Mouse (Mus musculus): ENCODE data around the gene Fth1.
"Not testable (repeated sequence)": the region's sequence is repeated elsewhere in the genome, so short reads cannot be mapped to it uniquely, and the experiment has no call there.

The Fth1 gene

DNA sequence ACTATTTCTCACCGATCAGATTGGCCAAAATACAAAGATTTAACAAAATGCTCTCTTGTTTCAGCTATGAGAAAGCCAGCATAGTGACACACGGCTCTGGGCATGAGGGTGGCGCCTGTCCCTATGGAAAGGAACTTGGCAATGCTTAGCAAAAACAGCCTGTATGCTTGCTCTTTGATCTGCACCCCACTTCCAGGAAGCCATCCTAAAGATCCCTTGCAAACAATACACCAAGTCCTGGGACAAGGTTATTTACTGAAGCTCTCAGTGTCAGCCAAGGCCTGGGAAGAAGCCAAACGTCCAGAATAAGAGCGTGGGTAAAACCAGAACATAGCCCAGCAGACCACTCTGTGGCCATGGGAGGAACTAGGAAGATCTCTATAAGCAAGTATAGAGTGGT is 19.6 kb upstream of the Fth1 start:
- no peak for DNase-seq (ENCODE audit: low spot score in 2 of 2)

DNA sequence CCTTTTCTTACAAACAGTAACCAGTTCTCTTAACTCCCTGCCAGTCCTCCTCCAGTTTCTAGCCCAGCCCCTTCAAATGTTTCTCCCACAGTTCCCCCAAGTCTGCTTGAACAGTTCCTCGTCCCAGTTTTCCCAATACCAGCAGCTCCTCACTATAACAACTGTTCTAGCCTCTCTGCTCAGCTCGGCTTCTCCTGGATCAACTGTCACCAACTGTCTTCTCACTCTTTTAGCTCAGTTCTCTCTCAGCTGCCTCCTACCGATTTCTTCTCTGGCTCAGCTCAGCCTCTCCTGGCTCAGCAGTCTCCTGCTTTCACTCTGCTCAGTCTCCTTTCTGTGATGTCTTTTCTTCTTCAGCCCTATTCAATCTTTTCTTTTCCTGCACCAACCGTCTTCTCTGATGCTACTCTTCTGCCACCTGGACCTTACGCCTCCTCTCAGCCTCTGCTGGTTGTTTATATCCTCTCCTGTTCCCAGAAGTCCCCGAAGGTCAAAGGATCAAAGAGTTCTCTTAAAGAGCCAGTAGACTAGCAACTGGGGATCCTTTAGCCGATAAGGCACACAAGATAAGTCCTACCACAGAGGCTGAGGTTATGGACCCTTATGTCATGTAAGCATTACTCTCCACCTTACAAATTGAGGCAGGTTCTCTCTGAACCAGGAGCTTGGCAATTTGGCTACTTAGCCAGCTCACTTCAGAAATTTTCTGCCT is 16.0 kb upstream of the Fth1 start:
- DNase-seq (ENCODE audit: low spot score in 2 of 2), result no peak

DNA sequence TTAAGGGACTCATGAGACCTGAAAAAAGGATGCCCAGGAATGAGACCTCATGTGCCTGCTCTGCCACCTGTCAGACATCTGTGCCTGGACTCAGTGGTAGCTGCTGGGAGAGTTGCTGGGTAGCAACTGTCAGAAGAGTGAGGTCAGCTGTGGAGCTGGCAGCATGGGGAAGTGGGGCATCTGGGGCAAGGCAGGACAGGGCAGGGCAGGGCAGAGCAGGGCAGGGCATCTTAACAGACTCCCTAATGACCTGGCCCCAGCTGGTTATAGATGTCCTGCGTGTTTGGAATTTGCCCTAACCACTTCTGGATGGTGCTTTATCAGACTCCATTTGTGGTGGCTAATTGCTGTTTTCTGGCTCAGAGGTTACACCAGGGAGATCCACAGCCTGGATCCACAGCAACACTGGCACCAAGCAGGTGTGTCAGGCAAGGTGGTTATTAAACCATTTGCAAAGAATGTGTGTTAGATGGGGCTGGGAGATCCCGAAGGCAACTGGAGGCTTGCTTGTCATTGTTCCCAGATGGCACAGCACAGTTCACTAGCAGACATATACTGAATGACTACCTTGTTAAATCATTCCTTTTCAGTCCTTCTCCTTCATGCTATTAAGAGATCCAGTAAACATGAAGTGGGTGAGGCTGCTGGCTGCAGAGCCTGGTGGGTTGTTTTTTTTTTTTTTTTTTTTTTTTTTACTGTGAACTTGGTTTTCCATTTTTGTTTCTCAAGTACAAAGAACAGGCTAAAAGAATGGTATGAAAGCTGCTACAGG is 14.1 kb upstream of the Fth1 start:
- no peak for DNase-seq (ENCODE audit: low spot score in 2 of 2)

DNA sequence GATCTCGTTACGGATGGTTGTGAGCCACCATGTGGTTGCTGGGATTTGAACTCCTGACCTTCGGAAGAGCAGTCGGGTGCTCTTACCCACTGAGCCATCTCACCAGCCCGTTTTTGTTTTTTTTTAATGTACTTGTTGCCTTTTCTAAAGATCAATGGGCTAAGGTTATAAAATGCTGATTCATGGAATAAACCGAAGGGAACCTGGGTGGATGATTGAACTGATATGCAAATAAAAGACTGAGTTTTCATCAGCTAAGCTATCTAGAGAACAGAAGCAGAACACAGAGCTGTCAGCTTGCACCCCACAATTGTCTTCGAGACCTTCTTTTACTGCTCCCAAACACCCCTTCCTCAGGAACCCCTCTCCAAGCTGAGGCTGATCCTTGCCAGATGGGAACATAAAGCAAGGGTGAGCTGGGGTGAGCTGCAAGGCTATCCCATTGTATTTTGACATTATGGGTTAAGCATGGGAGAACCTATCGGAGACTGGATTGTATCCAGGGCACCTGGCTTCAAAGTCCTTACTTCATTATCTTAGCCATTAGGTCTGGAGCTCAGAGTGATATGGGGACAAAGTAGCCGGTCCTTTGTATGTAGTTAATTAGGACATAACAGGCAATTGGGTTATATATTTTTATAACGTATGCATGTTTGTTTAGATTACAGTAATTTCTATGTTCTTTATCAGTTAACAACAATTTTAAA is 12.2 kb upstream of the Fth1 start:
- DNase-seq (ENCODE audit: low spot score in 2 of 2), result no peak

DNA sequence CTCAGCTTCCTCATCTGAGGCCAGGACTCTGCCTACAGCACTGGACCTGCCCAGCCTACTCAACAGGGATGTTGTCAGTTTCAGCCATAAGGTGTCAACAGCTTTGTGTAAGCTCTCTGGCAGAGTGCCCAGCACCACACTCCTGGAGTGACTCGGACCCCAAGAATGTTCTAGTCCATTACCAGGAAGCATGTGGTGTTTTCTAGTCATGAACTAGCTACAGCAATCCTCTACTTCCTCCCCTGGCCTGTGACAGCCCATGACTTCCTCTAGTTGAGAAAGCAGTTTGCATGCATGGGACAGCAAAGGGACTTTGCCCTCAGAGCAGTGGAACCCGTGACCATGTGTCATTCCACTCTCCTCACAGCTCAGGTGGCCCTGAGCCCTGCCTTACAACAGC is 5.5 kb upstream of the Fth1 start:
- DNase-seq (ENCODE audit: low spot score in 2 of 2), result not testable (repeated sequence)

DNA sequence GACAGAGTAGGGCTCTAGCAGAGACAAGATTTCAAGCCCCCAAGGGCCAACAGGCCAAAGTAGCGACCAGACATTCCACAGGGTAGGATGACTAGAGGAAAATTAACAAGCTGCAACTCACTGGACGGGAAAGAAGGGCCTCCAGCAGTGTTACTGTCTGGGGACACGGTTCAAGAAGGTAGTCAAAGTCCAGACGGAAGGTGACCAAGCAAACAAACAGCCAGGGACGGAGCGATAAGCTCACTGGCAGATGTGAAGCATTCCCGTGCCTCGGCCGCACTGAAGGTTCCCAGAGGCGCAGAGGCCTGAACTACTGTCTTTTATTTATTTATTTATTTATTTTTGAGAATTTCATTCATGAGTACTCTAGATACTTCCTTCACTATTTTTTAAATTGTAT is 3.3 kb upstream of the Fth1 start:
- no peak for DNase-seq (ENCODE audit: low spot score in 2 of 2)

DNA sequence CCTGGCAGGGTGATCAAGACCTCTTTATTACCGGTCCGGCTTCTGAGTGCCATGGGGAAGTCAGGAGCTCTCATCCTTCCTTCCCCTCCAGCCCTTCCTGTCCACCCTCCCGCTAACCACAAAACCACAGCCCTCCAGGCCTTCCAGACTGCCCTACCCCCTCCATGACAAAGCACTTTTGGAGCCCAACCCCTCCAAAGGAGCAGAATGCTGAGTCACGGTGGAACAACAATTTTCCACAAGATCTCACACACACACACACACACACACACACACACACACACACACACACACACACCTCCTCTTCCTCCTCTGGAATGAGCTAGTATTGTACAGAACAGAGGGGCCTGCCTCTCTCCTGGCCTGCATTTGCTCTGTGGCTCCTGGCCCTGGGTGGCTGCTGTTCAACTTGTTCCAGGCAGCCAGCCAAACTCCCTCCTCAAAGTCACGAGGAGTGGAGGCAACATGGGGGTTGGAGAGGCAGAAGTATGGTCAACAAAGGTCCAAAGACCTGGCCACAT is 1.9 kb upstream of the Fth1 start:
- DNase-seq (ENCODE audit: low spot score in 2 of 2), result peak in 1 of 2 experiments; percentile 61

DNA sequence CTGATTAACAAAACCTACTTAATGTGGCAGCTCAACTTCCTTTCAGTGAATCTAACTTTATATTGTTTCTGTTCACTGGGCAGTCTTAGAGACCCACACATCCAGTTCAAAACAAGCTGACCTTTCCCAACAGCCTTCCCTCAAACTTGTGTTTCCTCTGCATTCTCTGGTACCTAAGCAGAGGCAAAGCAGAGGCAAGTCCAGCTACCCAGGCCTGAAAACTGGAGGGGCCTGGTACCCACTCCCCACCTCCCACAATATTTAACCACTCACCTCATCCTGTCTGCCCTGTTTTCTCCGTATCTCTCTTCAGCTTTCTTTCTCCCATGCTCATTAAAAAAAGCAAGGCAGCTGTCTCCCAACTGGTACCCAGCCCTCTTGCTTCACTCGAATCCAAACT is 1.2 kb upstream of the Fth1 start:
- DNase-seq (ENCODE audit: low spot score in 2 of 2), result no peak

DNA sequence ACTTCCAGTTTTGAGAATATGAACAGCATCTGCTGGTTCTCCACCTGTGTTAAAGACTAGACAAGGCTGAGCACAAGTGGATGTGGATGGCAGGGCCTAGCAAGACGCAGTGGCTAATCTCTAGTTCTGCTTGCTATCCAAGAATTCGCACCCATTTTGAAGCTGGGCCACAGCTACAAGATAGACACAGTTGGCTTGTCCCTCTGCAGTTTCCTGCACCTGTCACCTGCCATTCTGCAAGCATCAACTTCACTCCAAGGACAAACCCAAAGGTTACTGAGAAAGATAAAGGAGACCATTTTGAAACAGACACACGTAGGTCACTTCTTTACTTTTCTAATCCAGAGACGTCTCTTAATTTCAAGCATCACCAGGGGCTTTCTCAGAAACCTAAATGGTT is 1.2 kb downstream of the Fth1 start:
- no peak for DNase-seq (ENCODE audit: low spot score in 2 of 2)

DNA sequence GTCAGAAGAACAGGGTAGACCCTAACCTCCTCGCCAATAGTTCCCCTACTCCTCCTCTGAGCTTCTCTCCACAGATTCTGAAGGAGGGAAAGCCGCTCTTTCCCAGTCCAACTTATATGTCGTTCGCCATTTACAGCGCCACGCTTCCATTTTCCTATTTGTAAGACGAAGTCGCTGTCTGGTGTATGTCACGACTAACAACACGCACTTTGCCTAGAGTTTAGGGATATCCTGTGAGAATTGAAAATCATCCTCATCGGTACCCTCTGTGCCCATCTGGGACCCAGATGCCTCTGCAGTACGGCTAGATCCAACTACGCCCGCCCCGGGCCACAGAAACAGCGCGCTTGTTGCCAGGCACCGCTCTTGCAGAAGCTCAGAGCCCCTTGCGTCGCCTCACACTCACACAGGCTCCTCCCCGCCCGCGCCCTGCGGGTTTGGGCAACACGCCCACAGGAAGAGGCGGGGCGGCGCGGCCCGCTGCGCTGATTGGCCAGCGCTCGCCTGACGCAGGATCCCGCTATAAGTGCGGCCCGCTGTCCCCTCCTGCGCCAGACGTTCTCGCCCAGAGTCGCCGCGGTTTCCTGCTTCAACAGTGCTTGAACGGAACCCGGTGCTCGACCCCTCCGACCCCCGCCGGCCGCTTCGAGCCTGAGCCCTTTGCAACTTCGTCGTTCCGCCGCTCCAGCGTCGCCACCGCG is 1.9 kb downstream of the Fth1 start:
- DNase-seq (ENCODE audit: low spot score in 2 of 2), result peak; percentile 94 to 95

DNA sequence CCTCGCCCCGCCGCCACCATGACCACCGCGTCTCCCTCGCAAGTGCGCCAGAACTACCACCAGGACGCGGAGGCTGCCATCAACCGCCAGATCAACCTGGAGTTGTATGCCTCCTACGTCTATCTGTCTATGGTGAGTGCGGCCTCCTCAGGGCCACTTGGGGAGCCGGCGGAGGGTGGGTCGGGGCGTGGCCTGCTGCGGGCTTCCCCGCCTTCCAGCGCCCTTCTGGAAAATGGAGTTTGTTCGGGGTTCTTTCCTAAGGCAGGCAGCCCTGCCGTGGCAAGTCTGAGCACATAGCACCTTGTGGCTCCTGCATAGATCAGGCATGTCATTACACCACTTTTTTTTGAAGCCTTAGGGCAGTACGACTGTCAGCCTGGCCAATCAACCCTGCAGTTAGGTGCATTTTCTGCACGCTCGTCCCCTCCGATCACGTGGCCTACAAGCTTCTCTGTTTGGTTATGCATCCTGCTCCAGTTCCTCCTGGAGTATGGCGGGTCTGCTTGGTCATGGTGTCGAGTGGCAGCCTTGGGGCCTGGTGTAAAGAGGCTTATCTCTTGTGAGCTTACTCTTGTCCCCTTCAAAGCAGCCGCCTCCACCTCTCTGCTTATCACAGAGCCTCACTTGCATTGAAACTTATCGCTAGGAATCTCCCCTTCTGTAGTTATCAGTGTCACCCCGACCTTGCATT is 2.6 kb downstream of the Fth1 start:
- peak in 1 of 2 experiments; percentile 44 for DNase-seq (ENCODE audit: low spot score in 2 of 2)

DNA sequence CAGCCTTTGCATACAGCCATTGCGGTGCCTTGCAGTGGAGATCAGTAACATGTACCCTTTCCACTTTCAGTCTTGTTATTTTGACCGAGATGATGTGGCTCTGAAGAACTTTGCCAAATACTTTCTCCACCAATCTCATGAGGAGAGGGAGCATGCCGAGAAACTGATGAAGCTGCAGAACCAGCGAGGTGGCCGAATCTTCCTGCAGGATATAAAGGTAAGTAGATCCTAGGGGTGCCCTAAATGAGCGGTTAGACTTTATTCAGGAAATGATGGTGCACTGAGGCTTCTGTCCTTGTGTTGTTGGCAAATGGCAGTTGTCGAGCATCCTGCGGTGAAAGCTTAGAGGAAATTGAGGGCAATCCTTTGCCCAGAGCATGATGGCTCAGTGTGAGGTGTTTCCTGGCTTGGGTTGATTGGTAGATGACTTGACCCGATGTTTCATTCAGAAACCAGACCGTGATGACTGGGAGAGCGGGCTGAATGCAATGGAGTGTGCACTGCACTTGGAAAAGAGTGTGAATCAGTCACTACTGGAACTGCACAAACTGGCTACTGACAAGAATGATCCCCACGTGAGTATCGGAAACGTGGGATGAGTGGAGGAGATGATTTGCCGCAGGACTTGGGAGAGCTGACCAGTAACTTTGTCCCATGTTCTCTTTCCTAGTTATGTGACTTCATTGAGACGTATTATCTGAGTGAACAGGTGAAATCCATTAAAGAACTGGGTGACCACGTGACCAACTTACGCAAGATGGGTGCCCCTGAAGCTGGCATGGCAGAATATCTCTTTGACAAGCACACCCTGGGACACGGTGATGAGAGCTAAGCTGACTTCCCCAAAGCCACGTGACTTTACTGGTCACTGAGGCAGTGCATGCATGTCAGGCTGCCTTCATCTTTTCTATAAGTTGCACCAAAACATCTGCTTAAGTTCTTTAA is 4.0 kb downstream of the Fth1 start:
- no peak for DNase-seq (ENCODE audit: low spot score in 2 of 2)

DNA sequence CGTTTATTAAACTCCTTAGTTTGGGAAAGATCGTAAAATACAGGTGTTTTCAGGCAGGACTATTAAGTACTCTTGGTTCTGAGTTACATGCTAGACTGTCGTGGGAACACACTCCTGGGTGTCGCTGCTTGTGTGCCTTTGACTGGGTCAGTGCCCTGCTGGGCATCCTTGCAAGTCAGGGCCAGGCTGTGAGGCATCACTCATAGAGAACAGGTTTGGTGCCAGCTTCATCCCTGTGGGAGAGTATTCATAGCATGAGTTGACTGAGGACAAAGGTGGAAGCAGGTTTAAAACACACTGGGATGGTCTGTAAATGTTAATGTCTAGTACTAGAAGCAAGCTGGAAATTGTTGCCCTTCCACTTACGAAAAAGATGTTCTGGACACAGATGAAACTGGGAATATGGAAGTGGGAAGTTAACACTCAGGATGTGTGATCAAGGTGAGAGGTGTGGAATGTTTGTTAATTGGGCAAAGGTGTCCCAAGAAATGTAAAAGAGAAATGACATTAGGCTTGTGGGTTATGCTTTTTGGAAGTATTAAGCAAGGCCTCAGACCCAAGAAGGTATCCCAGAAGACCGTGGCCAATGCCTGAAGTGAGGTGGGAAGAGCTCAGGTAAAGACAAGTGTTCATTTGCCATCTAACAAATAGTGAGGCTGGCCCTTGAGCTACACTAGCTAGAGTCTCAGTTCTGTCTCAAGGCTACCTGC is 4.9 kb downstream of the Fth1 start:
- DNase-seq (ENCODE audit: low spot score in 2 of 2), result no peak

DNA sequence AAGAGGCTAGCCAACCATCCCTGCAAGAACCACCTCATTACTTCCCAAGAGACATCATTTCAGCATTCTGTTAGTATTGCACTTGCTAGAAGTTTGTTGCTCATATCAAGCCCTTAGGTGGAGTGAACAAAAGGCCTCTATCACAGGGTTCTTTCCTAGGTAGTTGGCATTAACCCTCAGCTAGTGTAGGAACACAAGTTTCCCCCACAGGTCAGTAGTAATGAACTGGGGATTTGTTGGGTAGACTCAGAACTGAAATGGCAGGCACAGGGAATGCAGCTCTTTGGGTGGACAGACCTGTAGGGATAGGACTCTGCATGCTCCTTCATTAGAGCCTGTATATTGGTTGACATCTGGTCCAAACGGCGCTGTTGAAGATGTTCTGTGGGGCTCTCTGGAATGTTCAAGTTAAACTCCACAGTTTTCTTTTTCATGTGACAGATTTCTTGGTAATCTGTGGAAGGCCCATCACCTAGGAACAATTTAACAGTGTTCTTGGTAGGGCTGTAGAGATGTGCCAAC is 5.6 kb downstream of the Fth1 start:
- DNase-seq (ENCODE audit: low spot score in 2 of 2), result no peak

DNA sequence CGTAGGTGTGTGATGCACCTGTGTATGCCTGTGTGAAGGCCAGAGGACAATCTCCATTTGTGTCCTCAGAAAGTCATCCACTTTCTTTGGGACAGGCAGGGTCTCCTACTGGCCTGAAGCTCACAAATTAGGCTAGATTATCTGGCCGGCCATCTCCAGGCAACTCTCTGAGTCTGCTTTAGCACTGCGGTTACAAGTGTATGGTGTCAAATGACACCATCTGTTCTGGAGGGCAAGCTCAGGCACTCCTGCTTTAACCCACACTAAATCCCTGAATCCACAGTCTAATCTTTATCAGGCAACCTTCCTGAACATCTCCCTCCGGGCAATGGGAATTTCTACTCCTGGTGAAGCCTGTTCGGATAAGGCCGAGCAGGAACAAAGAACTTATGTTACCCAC is 6.8 kb downstream of the Fth1 start:
- DNase-seq (ENCODE audit: low spot score in 2 of 2), result no peak

DNA sequence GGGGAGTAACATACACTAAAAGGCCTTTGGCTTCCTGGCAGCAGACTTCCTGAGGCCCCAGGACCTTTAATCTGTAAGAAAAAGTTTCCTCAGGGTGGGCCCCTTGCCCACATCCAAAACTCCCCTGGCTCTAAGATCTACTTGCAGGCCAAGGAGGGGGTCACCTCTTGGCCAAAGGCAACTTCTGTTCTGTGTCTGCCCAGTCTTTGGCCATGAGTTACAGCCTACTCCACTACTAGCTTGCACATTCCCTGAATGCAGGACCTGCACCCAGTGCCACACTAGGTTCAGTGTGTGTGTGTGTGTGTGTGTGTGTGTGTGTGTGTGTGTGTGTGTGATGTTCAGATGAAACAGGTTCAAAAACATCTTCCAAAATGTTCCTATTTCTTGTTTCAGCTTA is 7.2 kb downstream of the Fth1 start:
- DNase-seq (ENCODE audit: low spot score in 2 of 2), result no peak

DNA sequence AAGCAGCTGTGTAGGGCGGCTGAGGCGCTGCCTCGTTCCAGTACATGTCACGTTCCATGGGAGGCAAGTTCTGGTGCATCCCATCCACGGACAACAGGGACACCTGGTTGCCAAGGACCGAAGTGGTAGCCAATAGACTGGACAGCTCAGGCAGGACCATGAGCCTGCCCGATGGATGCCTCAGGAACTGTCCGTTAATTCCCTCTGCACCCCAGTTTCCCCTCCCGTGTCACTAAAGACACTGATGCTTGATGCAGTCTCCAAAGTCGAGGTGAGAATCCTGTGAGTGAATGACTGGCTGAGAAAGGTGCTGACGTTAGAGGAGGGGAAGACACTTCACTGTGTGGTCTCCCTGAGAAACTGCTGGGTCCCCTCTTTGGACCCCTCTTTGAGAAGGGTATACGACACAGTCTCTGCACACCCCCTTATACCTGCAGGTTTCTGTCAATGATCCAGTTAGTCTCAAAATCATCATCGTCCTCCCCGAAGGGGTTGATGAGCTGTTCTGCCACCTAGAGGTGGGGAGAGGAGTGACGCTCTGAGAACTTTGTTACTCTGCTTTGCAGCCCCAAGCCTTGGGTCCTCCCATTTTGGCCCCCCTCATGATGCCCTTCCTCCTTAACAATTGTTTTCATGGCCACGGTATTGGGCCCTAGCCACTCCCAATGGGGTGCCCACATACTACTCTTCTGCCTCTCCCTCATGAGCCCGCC is 8.9 kb downstream of the Fth1 start:
- no peak for DNase-seq (ENCODE audit: low spot score in 2 of 2)

DNA sequence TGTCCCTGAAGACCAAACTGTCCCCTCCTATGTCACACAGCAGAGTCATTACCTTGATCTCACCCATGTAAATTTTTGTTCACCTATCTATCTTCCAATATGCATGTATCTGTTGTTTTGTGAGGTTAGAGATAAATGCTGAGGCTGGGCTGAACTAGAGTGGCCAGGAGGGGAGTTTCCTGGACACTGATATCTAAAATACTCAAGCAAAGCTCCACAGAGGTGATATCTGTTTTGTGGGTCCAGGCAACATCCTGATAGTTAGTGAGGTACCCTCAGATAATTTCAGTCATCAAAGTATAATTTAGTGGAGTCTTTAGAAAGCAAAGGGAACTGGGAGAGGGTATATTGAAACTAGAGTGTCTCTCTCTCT is 9.5 kb downstream of the Fth1 start:
- no peak for DNase-seq (ENCODE audit: low spot score in 2 of 2)

DNA sequence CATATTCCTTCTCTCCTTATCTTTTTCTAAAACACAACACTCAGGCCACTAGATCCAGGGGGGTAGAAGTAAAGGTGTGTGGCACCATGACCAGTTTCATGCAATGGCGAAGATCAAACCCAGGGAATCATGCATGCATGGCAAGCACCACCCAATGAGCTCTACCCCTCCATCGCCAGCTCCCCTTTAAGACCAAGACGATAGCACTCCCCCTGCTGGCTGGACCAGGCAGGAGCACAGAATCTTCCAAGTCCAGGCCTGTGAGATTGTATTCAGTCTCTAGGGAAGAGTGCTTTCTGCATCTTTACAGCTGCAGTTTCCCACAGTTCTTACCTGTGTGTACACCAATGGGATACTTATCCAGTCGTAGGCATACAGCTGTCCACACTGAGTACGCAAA is 10.9 kb downstream of the Fth1 start:
- DNase-seq (ENCODE audit: low spot score in 2 of 2), result peak; percentile 48 to 68

All from frontal cortex, postnatal 14 days (tissue).